ENCODE assay signal across 7 mouse cellular contexts in genomic region chr5:36089243-36089642, GRCm38 (mm10).
A peak's percentile ranks its signal among the peaks of the same experiment; 100 is the strongest.
DNase-seq lines count a peak whose midpoint lies in the region; ATAC-seq and TF ChIP-seq lines count a peak whose summit lies in the region.

No protein-coding gene starts in this region.

- H3K9me3 ChIP-seq in midbrain, embryonic 10.5 days (replicated peaks), result no peaks in the 10 kb centered on the region
- H3K9me3 ChIP-seq in midbrain, postnatal 0 days (ENCODE audit: low read length), result no peaks in the 10 kb centered on the region
- H3K9me3 ChIP-seq in midbrain, embryonic 13.5 days, result no peaks in the 10 kb centered on the region

- WGBS in midbrain, embryonic 10.5 days, result 83% methylated on average over 2 of the region's 2 CpGs
- WGBS in midbrain, postnatal 0 days, result 90% methylated on average over 2 of the region's 2 CpGs
- WGBS in midbrain, embryonic 13.5 days, result 89% methylated on average over 2 of the region's 2 CpGs

- TF ChIP-seq CTCF in midbrain, postnatal 0 days (IDR thresholded peaks at IDR 0.05), result no peak

- H3K4me2 ChIP-seq in midbrain, postnatal 0 days (ENCODE audit: low read depth, low read length, poor library complexity, severe bottlenecking), result no peak overlapping the region
- no peak overlapping the region for H3K4me2 ChIP-seq in midbrain, embryonic 13.5 days (replicated peaks)

- ATAC-seq in midbrain, postnatal 0 days (ENCODE audit: low FRiP score), result no peak
- ATAC-seq in granulocyte monocyte progenitor cell, adult 5-6 weeks (replicated peaks; ENCODE audit: poor library complexity, severe bottlenecking), result peak; percentile 95
- no peak for ATAC-seq in midbrain, embryonic 13.5 days
- ATAC-seq in megakaryocyte-erythroid progenitor cell, adult 5-6 weeks (replicated peaks; ENCODE audit: low FRiP score, low TSS enrichment, poor library complexity, severe bottlenecking), result no peak

- H3K4me3 ChIP-seq in midbrain, embryonic 10.5 days, result no peak overlapping the region
- no peak overlapping the region for H3K4me3 ChIP-seq in midbrain, postnatal 0 days (ENCODE audit: low read depth, low read length)
- no peak overlapping the region for H3K4me3 ChIP-seq in midbrain, embryonic 13.5 days (replicated peaks)

- H3K9ac ChIP-seq in midbrain, postnatal 0 days (replicated peaks; ENCODE audit: low read length, poor library complexity, severe bottlenecking), result no peak overlapping the region
- H3K9ac ChIP-seq in midbrain, embryonic 13.5 days (replicated peaks), result no peak overlapping the region

- DNase-seq in midbrain, embryonic 10.5 days (ENCODE audit: low spot score), result no peak
- DNase-seq in midbrain, postnatal 0 days (ENCODE audit: low spot score), result no peak
- peak; percentile 3 for DNase-seq in yolk sac, embryonic 10.5 days (ENCODE audit: low spot score)
- no peak for DNase-seq in cerebellum, adult 9-11 months

- no peaks in the 10 kb centered on the region for H3K36me3 ChIP-seq in midbrain, embryonic 10.5 days
- no peaks in the 10 kb centered on the region for H3K36me3 ChIP-seq in midbrain, postnatal 0 days (ENCODE audit: insufficient read depth, low read length)
- H3K36me3 ChIP-seq in midbrain, embryonic 13.5 days, result no peaks in the 10 kb centered on the region

- no peaks in the 10 kb centered on the region for H3K27me3 ChIP-seq in midbrain, embryonic 10.5 days (ENCODE audit: low read depth, poor library complexity, severe bottlenecking)
- no peaks in the 10 kb centered on the region for H3K27me3 ChIP-seq in midbrain, postnatal 0 days (ENCODE audit: insufficient read depth, low read length)
- no peaks in the 10 kb centered on the region for H3K27me3 ChIP-seq in midbrain, embryonic 13.5 days

- 0 out of 2 replicates have a peak overlapping the region, but pooled peaks have one; percentile 1 for H3K27ac ChIP-seq in midbrain, embryonic 10.5 days (replicated peaks)
- no peak overlapping the region for H3K27ac ChIP-seq in midbrain, postnatal 0 days (ENCODE audit: low read depth, low read length)
- peak overlapping the region; percentile 54; the same call in 1 of the 2 replicates for H3K27ac ChIP-seq in midbrain, embryonic 13.5 days

- H3K4me1 ChIP-seq in midbrain, embryonic 10.5 days, result 0 out of 2 replicates have a peak, but pooled peaks cover 7% of the 10 kb centered on the region
- H3K4me1 ChIP-seq in midbrain, postnatal 0 days (ENCODE audit: insufficient read depth, low read length), result no peaks in the 10 kb centered on the region
- H3K4me1 ChIP-seq in midbrain, embryonic 13.5 days (replicated peaks), result peaks cover 15% of the 10 kb centered on the region
